Mouse (Mus musculus): ENCODE results near the gene Chchd6.

GRCm38 (mm10) chr6:89354726-89355125, 240.7 kb downstream of the Chchd6 start:
- no peak for TF ChIP-seq CTCF (IDR thresholded peaks at IDR 0.05; ENCODE audit: low read depth, low read length)
- TF ChIP-seq POLR2AphosphoS5 (IDR thresholded peaks at IDR 0.05; ENCODE audit: insufficient replicate concordance, low read depth, low read length) = no peak

Measured in G1E (cell line).